Mouse (Mus musculus) brain, embryonic 14.5 days (tissue): ENCODE results near the gene Mfsd6l.

ENCODE experiments used
- CTCF ChIP-seq: fragments of 200-500 bp; IDR thresholded peaks from 2 replicates; pipeline ENCODE4 v1.5.1; 2012; ENCODE audit warnings: inconsistent platforms, mild to moderate bottlenecking, moderate library complexity, borderline replicate concordance; ENCODE audit not compliant: insufficient read depth, insufficient read length; ENCODE audit errors: extremely low read depth
- POLR2A ChIP-seq: fragments of 200-500 bp; IDR thresholded peaks from 2 replicates; pipeline ENCODE4 v1.6.1; 2012; ENCODE audit warnings: mild to moderate bottlenecking, inconsistent platforms, borderline replicate concordance; ENCODE audit not compliant: poor library complexity, insufficient read depth, insufficient read length, severe bottlenecking; ENCODE audit errors: extremely low read depth

- TF ChIP-seq POLR2A, result no peak
- no peak for TF ChIP-seq CTCF
Measured at GRCm38 (mm10) chr11:68545682-68546222, 10.2 kb upstream of the Mfsd6l start.
